Comparison of ENCODE assay signal across 8 mouse cellular contexts in the genomic region with DNA sequence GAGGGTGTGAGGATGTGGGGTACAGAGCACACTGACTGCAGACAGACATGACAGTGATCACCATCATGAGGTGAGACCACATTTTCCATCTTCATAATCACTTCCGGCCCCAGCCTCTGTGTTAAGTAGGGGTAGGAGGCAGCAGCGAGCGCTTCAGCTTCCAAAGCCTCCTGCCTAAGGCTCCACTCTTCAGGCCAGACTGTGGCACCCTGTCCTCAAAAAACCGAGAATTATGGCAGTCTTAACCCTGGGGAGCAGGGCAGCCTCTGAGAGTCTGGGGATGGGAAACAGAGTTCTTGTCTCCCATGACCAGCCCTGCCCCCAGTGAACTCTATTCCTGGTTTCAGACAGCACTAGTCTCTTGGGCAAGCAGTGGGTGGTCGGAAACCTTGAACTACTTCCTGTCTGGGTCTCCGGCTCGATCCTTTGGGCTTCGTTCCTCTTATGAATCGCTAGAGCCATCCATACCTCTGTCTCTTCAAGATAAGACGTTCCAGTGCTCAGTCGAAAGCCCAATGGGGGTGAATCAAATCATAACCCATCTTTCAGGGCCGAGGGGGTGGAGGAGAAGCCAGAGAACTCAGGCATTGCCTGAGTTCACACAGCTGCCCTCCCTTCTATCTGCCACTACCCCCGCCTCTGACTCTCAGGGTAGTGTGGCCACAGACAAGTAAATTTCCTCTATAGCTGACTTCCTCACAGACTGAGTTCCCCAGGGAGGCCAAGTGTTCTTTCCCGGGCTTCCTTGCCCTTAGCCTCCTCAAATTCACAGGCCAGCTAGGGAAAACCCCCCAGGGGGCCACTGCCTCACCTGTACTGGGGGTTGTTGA. TPM values are rescaled to one million over a fixed set of nuclear protein-coding genes. Genes with fewer than 3 reads are reported as not detected.
DNase-seq lines count a peak whose midpoint lies in the region; ATAC-seq and TF ChIP-seq lines count a peak whose summit lies in the region.

No protein-coding gene starts in this region.

- peak overlapping the region; percentile 68 for H3K9ac ChIP-seq in heart, embryonic 13.5 days
- peak overlapping the region; percentile 43 for H3K9ac ChIP-seq in kidney, postnatal 0 days (ENCODE audit: low read depth, low read length)

- H3K27ac ChIP-seq in heart, embryonic 13.5 days (replicated peaks), result peak overlapping the region; percentile 91
- H3K27ac ChIP-seq in kidney, postnatal 0 days, result peak overlapping the region; percentile 88

- H3K4me3 ChIP-seq in heart, embryonic 13.5 days, result no peak overlapping the region
- H3K4me3 ChIP-seq in kidney, postnatal 0 days (replicated peaks; ENCODE audit: low read depth, low read length), result no peak overlapping the region

- no peaks in the 10 kb centered on the region for H3K9me3 ChIP-seq in heart, embryonic 13.5 days
- H3K9me3 ChIP-seq in kidney, postnatal 0 days (replicated peaks; ENCODE audit: low read length), result no peaks in the 10 kb centered on the region

- peak; percentile 35 for DNase-seq in cerebellum, adult 9-11 months
- DNase-seq in cerebellum, adult 11-12 months, result no peak
- DNase-seq in brain, adult 2 months (ENCODE audit: low read depth, low spot score), result peak; percentile 53
- peak; percentile 52 for DNase-seq in kidney, postnatal 0 days (ENCODE audit: low spot score)
- peak; percentile 90 for DNase-seq in splenic B cell, adult 2 months (ENCODE audit: low read depth, low spot score)
- no peak for DNase-seq in cerebellum, postnatal 36 days

- H3K4me1 ChIP-seq in heart, embryonic 13.5 days, result peaks cover 32% of the 10 kb centered on the region
- H3K4me1 ChIP-seq in kidney, postnatal 0 days (replicated peaks; ENCODE audit: insufficient read depth, low read length), result peaks cover 19% of the 10 kb centered on the region

- H3K27me3 ChIP-seq in heart, embryonic 13.5 days (replicated peaks), result no peaks in the 10 kb centered on the region
- no peaks in the 10 kb centered on the region for H3K27me3 ChIP-seq in kidney, postnatal 0 days (ENCODE audit: insufficient read depth, low read length)
- no peaks in the 10 kb centered on the region for H3K27me3 ChIP-seq in splenic B cell, adult 2 months (ENCODE audit: control insufficient read depth, insufficient read depth, low read length, poor library complexity, severe bottlenecking)

- peaks cover 14% of the 10 kb centered on the region for H3K36me3 ChIP-seq in heart, embryonic 13.5 days
- H3K36me3 ChIP-seq in kidney, postnatal 0 days (ENCODE audit: insufficient read depth, low read length), result 0 out of 2 replicates have a peak, but pooled peaks cover 6% of the 10 kb centered on the region
- no peaks in the 10 kb centered on the region for H3K36me3 ChIP-seq in splenic B cell, adult 2 months (ENCODE audit: control insufficient read depth, insufficient read depth, low read length, poor library complexity, severe bottlenecking)

- TF ChIP-seq CTCF in kidney, postnatal 0 days (IDR thresholded peaks at IDR 0.05; ENCODE audit: low read depth), result no peak

- 52% methylated on average over 14 of the region's 14 CpGs for WGBS in heart, embryonic 13.5 days
- WGBS in kidney, postnatal 0 days, result 34% methylated on average over 14 of the region's 14 CpGs

- ATAC-seq in heart, embryonic 13.5 days (ENCODE audit: extremely low read depth, insufficient number of reproducible peaks, low FRiP score, low TSS enrichment), result no peak
- ATAC-seq in kidney, postnatal 0 days (replicated peaks; ENCODE audit: low FRiP score, low read depth), result no peak
- peak; percentile 33 for ATAC-seq in megakaryocyte, adult 5-6 weeks (ENCODE audit: poor library complexity, severe bottlenecking)

- peak overlapping the region; percentile 8 for H3K4me2 ChIP-seq in heart, embryonic 13.5 days
- H3K4me2 ChIP-seq in kidney, postnatal 0 days (ENCODE audit: low read length), result no peak overlapping the region; the same call in 1 of the 2 replicates

RNA-seq across cellular contexts. Expression of gene Btbd19, which starts 0.8 kb away (rescaled TPM):
- 2.8 and 3.1 TPM in 2 replicates for polyA plus RNA-seq in heart, embryonic 13.5 days (2015; fragmentation: Nextera tagmentation; extraction: Ambion mirVana)
- 4.3 and 4.9 TPM in 2 replicates for polyA plus RNA-seq in kidney, postnatal 0 days (2015; fragmentation: Nextera tagmentation; extraction: Ambion mirVana)
- 5.3 and 5.9 TPM in 2 replicates for total RNA-seq in megakaryocyte, adult 5-6 weeks (2015)
- total RNA-seq in megakaryocyte, adult 5-6 weeks (2017), result 10.4 and 11.1 TPM in 2 replicates

RNA-seq across cellular contexts. Expression of gene Tctex1d4, which starts 1.9 kb away (rescaled TPM):
- polyA plus RNA-seq in heart, embryonic 13.5 days (2015; fragmentation: Nextera tagmentation; extraction: Ambion mirVana), result not detected in 2 replicates
- 0.24 TPM in 1 of 2 replicates, not detected in the other for polyA plus RNA-seq in kidney, postnatal 0 days (2015; fragmentation: Nextera tagmentation; extraction: Ambion mirVana)
- 2.1 TPM in 1 of 2 replicates, not detected in the other for total RNA-seq in megakaryocyte, adult 5-6 weeks (2015)
- 0.53 and 2.8 TPM in 2 replicates for total RNA-seq in megakaryocyte, adult 5-6 weeks (2017)

RNA-seq across cellular contexts. Expression of gene Plk3, which starts 9.0 kb away (rescaled TPM):
- polyA plus RNA-seq in heart, embryonic 13.5 days (2015; fragmentation: Nextera tagmentation; extraction: Ambion mirVana), result 2.1 TPM in 2 replicates
- polyA plus RNA-seq in kidney, postnatal 0 days (2015; fragmentation: Nextera tagmentation; extraction: Ambion mirVana), result 3.7 and 4.0 TPM in 2 replicates
- total RNA-seq in megakaryocyte, adult 5-6 weeks (2015), result 4.9 and 6.2 TPM in 2 replicates
- 3.0 and 4.2 TPM in 2 replicates for total RNA-seq in megakaryocyte, adult 5-6 weeks (2017)

RNA-seq across cellular contexts. Expression of gene Ptch2, which starts 28.9 kb away (rescaled TPM):
- 3.1 and 3.6 TPM in 2 replicates for polyA plus RNA-seq in heart, embryonic 13.5 days (2015; fragmentation: Nextera tagmentation; extraction: Ambion mirVana)
- 4.0 TPM in 2 replicates for polyA plus RNA-seq in kidney, postnatal 0 days (2015; fragmentation: Nextera tagmentation; extraction: Ambion mirVana)
- 0.13 and 0.34 TPM in 2 replicates for total RNA-seq in megakaryocyte, adult 5-6 weeks (2015)
- 0.08 and 0.11 TPM in 2 replicates for total RNA-seq in megakaryocyte, adult 5-6 weeks (2017)

RNA-seq across cellular contexts. Expression of gene Rps8, which starts 31.3 kb away (rescaled TPM):
- polyA plus RNA-seq in heart, embryonic 13.5 days (2015; fragmentation: Nextera tagmentation; extraction: Ambion mirVana), result 616 and 654 TPM in 2 replicates
- 988 and 1,137 TPM in 2 replicates for polyA plus RNA-seq in kidney, postnatal 0 days (2015; fragmentation: Nextera tagmentation; extraction: Ambion mirVana)
- 2,618 and 2,625 TPM in 2 replicates for total RNA-seq in megakaryocyte, adult 5-6 weeks (2015)
- 984 and 1,065 TPM in 2 replicates for total RNA-seq in megakaryocyte, adult 5-6 weeks (2017)

Comparison
In these comparisons a context has a peak if more than half of its experiments do, and no peak if none do; other contexts are left out.
1. DNase-seq: peak in cerebellum, adult 9-11 months (single experiment), brain, adult 2 months (single experiment), kidney, postnatal 0 days (single experiment) and splenic B cell, adult 2 months (single experiment); none in cerebellum, adult 11-12 months (single experiment) and cerebellum, postnatal 36 days (0 of 2).